Mouse (Mus musculus) E14TG2a.4 (cell line): Measurements from ENCODE around the gene Cox8a.

Experiments
- H3K27me3 ChIP-seq: 2 replicates; pipeline ENCODE4 v1.6.1; 2014; ENCODE audit warnings: low read length, control low read depth; ENCODE audit not compliant: insufficient read depth
- H3K36me3 ChIP-seq: 2 replicates; pipeline ENCODE4 v1.6.1; 2014; ENCODE audit warnings: low read length, control low read depth; ENCODE audit not compliant: insufficient read depth
- H3K4me1 ChIP-seq: replicated peaks from 2 replicates; pipeline ENCODE4 v1.6.1; 2014; ENCODE audit warnings: low read depth, low read length, control low read depth
- H3K4me3 ChIP-seq: replicated peaks from 2 replicates; pipeline ENCODE4 v1.5.1; 2014; ENCODE audit warnings: mild to moderate bottlenecking, low read length
- H3K9me3 ChIP-seq: 2 replicates; pipeline ENCODE4 v1.6.1; 2014; ENCODE audit warnings: low read length, control low read depth
- CTCF ChIP-seq: conservative IDR thresholded peaks from 2 replicates; pipeline ENCODE4 v1.5.1; 2014; ENCODE audit warnings: low read length
- NANOG ChIP-seq: IDR thresholded peaks from 2 replicates; pipeline ENCODE4 v1.6.1; 2014; ENCODE audit warnings: borderline replicate concordance, low read length, mixed read lengths
- POU5F1 ChIP-seq: IDR thresholded peaks from 2 replicates; pipeline ENCODE4 v1.6.1; 2014; ENCODE audit warnings: low read length, borderline replicate concordance

The Cox8a gene

DNA sequence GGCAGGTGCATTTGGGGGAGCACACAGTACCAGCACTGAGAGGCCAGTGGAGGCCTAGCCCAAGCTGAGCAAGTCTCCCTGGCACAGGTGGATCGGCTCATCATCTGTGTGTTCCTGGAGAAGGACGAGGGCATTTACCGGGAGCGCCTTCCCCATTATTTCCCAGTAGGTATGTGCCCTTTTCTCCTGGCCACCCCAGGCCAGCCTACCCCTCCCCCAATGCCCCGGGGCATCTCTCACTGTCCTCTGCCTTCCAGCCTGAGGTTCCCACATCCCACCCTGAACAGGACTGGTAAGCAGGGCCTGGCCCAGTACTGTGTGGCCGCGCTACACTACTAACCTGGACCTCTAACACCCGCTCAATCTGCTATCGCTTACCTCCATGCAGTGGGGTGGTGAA is 20.0 kb downstream of the Cox8a start:
- no peaks in the 10 kb centered on the region for H3K9me3 ChIP-seq
- TF ChIP-seq CTCF = no peak
- no peak for TF ChIP-seq POU5F1
- no peak for TF ChIP-seq NANOG
- peaks cover 58% of the 10 kb centered on the region for H3K4me1 ChIP-seq
- H3K4me3 ChIP-seq = no peak overlapping the region
- H3K36me3 ChIP-seq = peaks cover 54% of the 10 kb centered on the region
- peaks cover 10% of the 10 kb centered on the region for H3K27me3 ChIP-seq

DNA sequence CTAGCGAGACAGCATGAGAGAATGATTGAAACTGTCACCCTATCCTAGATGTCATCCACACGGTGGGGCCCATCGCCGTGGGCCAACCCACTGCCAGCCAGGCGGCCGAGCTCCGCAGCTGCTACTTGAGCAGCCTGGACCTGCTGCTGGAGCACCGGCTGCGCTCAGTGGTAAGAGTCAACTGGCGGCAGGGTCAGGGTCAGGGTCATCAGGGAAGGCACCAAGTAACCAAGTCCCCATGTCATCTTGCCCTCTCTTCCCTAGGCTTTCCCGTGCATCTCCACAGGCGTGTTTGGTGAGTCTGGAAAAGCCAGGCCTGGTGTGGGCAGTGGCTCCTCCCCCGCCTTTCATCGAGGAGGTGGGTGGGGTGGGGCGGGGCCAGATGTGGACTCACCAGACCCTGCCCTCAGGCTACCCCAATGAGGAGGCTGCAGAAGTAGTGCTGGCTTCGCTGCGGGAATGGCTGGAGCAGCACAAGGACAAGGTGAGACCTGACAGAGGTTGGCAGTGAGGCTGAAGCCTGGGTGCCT is 20.6 kb downstream of the Cox8a start:
- Histone ChIP-seq H3K27me3 (peaks cover 10% of the 10 kb centered on the region), H3K36me3 (peaks cover 49% of the 10 kb centered on the region), H3K4me3 (peak overlapping the region; percentile 46), H3K4me1 (peaks cover 61% of the 10 kb centered on the region), H3K9me3 (no peaks in the 10 kb centered on the region)
- TF ChIP-seq NANOG (no peak), CTCF (no peak), POU5F1 (no peak)

DNA sequence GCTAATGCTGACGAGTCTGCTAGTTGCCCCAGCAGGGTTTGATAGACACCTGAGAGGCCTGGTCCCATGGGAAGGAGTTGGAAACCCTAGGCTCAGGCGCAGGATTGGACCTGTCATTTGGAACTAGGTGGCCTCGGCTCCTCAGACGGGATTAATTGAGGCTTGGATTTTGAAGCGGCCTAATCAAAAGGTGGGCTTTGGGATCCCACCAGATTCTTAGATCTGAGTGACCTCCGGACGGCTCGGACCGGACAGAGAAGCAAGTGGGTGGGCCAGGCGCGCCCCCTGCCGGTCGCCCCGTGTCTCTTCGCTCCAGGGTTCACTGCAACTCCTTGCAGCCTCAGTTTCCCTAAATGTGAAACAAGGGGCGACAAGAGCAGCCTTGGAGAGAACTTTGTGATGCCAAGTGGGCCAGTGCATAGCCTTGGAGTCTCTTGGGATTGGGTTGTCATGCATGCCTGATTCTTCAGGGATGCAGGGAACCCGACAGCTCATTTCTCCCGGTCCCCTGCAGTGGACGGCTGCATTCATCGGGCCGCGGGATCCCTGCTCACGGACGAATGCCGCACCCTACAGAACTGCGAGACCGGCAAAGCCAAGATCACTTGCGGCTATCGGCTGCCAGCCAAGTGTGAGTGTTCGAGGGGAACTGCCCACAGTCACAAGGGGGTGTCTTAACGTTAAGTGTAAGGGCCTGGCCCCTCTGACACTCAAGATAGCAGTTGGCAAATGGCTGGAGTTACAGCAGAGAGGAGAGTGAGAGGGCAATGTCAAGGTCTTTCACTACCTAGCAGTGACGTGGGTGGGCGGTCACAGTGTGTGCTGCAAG is 21.3 kb downstream of the Cox8a start:
- Histone ChIP-seq H3K9me3 (no peaks in the 10 kb centered on the region), H3K4me1 (peaks cover 60% of the 10 kb centered on the region), H3K4me3 (peak overlapping the region; percentile 46), H3K27me3 (peaks cover 10% of the 10 kb centered on the region), H3K36me3 (peaks cover 42% of the 10 kb centered on the region)
- TF ChIP-seq CTCF (peak; percentile 73), POU5F1 (no peak)

DNA sequence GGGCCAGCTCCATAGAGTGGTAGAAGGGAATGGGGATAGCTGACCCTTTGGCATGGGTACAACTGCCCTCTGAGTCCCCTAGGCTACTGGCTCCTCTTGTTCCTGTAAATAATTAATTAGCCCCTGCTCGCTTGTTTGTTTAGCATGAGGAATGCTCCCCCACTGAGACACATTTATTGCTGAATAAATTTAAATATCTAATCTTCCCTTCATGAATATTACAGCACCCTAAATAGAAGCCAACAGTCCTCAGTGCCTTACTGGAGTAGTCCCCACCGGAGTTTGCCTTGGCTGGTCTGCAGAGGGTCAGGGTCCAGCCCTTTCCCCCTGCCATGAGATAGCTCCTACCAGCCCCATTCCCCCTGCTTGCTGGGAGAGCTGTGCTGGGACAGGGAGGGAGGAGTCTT is 24.9 kb downstream of the Cox8a start:
- H3K36me3 ChIP-seq = peaks cover 6% of the 10 kb centered on the region
- peaks cover 21% of the 10 kb centered on the region for H3K27me3 ChIP-seq
- H3K9me3 ChIP-seq = no peaks in the 10 kb centered on the region
- peaks cover 56% of the 10 kb centered on the region for H3K4me1 ChIP-seq
- TF ChIP-seq NANOG (no peak), POU5F1 (no peak), CTCF (no peak)
- H3K4me3 ChIP-seq = no peak overlapping the region

DNA sequence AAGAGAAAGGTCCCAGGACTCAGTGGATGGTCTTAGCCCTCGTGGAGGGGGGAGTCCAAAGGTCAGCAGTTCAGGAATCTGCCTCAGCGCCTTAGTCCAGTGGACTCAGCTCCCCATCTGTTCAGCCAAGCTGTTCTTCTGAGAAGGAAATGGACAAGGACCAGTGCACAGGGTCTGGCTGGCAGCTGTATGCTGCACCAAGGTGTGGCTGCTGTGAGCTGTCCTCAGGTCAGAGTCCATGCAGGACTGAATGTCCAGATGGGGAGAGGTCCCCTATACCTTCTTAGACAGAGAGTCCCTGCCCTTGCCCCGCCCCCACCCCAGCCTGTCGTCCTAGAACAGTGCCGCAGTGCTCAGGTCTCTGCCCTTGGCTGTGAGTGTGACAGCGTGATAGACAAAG is 25.8 kb downstream of the Cox8a start:
- Histone ChIP-seq H3K36me3 (no peaks in the 10 kb centered on the region), H3K27me3 (peaks cover 25% of the 10 kb centered on the region), H3K4me1 (peaks cover 56% of the 10 kb centered on the region), H3K9me3 (no peaks in the 10 kb centered on the region), H3K4me3 (no peak overlapping the region)
- TF ChIP-seq CTCF (no peak), POU5F1 (no peak), NANOG (no peak)

DNA sequence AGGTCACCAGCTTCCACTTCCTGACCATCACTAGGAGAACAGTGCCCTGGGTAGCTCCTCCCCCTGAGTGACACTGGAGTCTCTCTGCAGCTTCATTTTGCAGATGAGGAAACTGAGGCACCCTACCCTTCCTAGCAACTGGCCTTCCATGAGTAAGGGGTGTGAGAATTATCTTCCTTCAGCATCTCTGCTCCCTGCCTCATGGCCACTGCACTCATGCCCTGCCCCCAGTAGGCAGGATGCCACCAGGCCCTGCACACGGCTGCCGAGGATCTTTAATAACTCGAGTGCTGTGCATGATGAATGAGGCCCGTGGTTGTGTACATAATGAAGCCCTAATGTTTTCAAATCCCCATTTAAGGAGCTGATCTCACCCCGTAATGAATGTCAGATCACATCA is 26.4 kb downstream of the Cox8a start:
- Histone ChIP-seq H3K4me1 (peaks cover 56% of the 10 kb centered on the region), H3K36me3 (no peaks in the 10 kb centered on the region), H3K4me3 (no peak overlapping the region), H3K27me3 (peaks cover 31% of the 10 kb centered on the region), H3K9me3 (no peaks in the 10 kb centered on the region)
- TF ChIP-seq POU5F1 = no peak
- no peak for TF ChIP-seq NANOG
- no peak for TF ChIP-seq CTCF

DNA sequence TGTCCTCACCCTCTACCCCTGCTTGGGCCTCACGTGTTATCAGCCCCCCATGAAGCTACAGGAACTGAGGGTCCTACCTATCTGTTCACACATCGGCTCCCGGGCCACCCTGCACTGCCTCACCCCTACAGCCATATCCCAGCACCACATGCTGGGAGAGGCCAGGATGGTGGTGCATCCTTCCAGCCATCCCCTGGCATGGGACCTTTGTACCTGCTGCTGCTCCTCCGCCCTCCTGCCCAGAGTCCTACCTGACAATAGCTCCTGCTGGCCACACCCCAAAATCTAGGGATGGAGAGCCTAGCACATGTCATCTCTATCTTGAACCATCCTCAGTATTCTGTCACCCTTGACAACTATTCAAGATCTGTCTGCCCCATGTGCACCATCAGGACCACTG is 28.4 kb downstream of the Cox8a start:
- Histone ChIP-seq H3K27me3 (peaks cover 49% of the 10 kb centered on the region), H3K36me3 (no peaks in the 10 kb centered on the region), H3K4me3 (peak overlapping the region; percentile 39; the same call in 1 of the 2 replicates), H3K4me1 (peaks cover 62% of the 10 kb centered on the region), H3K9me3 (no peaks in the 10 kb centered on the region)
- TF ChIP-seq POU5F1 = no peak
- TF ChIP-seq NANOG = no peak
- no peak for TF ChIP-seq CTCF

DNA sequence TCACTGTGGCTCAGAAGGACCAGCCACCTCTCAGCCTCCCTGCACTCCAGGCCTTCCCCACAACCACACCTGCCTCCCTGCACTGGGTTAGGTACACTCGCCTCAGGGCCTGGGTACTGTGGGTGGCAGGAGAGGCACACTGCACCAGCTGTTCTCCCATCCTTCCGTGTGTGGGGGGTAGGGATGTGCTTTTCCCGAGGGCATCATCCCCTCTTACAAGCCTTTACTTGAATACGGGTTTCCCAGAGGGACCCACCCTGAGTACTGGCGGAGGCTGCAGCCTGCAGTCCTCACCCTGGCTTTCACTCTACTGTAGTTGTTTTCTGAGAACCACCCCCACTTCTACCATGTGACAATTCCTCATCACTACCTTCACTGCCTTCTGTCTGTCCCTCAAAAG is 30.3 kb downstream of the Cox8a start:
- Histone ChIP-seq H3K36me3 (no peaks in the 10 kb centered on the region), H3K4me3 (0 out of 2 replicates have a peak overlapping the region, but pooled peaks have one; percentile 10), H3K9me3 (no peaks in the 10 kb centered on the region), H3K4me1 (peaks cover 74% of the 10 kb centered on the region), H3K27me3 (peaks cover 53% of the 10 kb centered on the region)
- no peak for TF ChIP-seq CTCF
- no peak for TF ChIP-seq POU5F1
- TF ChIP-seq NANOG = no peak
